Mouse (Mus musculus) megakaryocyte, embryonic 14.5 days (primary cell): ENCODE data around the gene Cacnb2. TPM values are rescaled to one million over a fixed set of nuclear protein-coding genes. Genes with fewer than 3 reads are reported as not detected.

ENCODE experiments used
- H3K27me3 ChIP-seq: replicated peaks from 2 replicates; pipeline ENCODE3; 2012; ENCODE audit warnings: inconsistent platforms
- H3K36me3 ChIP-seq: replicated peaks from 2 replicates; pipeline ENCODE3; 2012; ENCODE audit warnings: low read length, inconsistent platforms, mixed read lengths
- H3K4me1 ChIP-seq: 2 replicates; pipeline ENCODE4 v1.6.1; 2012; ENCODE audit warnings: inconsistent platforms
- H3K4me3 ChIP-seq: replicated peaks from 2 replicates; pipeline ENCODE3; 2012; ENCODE audit warnings: moderate library complexity, mild to moderate bottlenecking, inconsistent platforms
- H3K9me3 ChIP-seq: 2 replicates; pipeline ENCODE4 v1.6.1; 2012; ENCODE audit warnings: inconsistent platforms
- FLI1 ChIP-seq: IDR thresholded peaks from 2 replicates; pipeline ENCODE4 v1.6.1; 2012; ENCODE audit warnings: low read length, inconsistent platforms, mixed read lengths
- GATA1 ChIP-seq: IDR thresholded peaks from 3 replicates; pipeline ENCODE4 v1.6.1; 2012; ENCODE audit warnings: mixed read lengths, low read length, inconsistent platforms, borderline replicate concordance
- polyA plus RNA-seq: library from polyadenylated mRNA; stranded (reverse); fragments of >175 nt; gene quantifications from 2 replicates; pipeline ENCODE4 v1.2.3, GENCODE M21; 2012; ENCODE audit warnings: low replicate concordance; ENCODE audit not compliant: insufficient read depth

Cacnb2 gene
- polyA plus RNA-seq, 1 experiment = 1.3 TPM

- peaks cover 10% of the 10 kb centered on the region for H3K9me3 ChIP-seq
- H3K4me3 ChIP-seq = no peak overlapping the region
- TF ChIP-seq GATA1 = no peak
- H3K36me3 ChIP-seq = no peaks in the 10 kb centered on the region
- H3K27me3 ChIP-seq = no peaks in the 10 kb centered on the region
- H3K4me1 ChIP-seq = peaks cover 10% of the 10 kb centered on the region
Observed at GRCm38 (mm10) chr2:14823105-14823504, 220.2 kb downstream of the Cacnb2 start.

GRCm38 (mm10) chr2:14823816-14824348, 221.0 kb downstream of the Cacnb2 start:
- Histone ChIP-seq H3K9me3 (peaks cover 6% of the 10 kb centered on the region), H3K4me1 (peaks cover 10% of the 10 kb centered on the region), H3K27me3 (no peaks in the 10 kb centered on the region), H3K4me3 (no peak overlapping the region), H3K36me3 (no peaks in the 10 kb centered on the region)
- TF ChIP-seq FLI1 = no peak
- TF ChIP-seq GATA1 = no peak

DNA sequence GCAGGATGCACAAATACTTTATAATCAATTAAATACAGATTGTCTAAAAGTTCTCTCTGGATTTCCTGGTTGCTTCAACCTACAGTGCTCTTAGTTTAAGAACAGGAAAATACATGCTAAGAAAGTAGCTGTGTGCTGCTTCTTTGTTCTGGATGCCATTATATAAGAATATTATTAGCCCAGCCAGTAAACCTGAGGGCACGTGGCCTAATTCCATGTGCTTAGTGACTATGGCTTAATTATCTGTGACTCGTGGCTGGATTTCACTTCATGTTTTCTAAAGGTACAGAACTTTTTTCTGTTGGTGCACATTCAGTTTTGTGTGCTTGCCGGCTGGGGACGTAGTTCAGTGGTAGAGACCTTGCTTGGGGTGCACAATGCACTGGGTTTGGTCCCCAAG, 222.3 kb downstream of the Cacnb2 start:
- H3K4me3 ChIP-seq = no peak overlapping the region
- peaks cover 10% of the 10 kb centered on the region for H3K4me1 ChIP-seq
- H3K36me3 ChIP-seq = no peaks in the 10 kb centered on the region
- H3K9me3 ChIP-seq = peaks cover 4% of the 10 kb centered on the region; the same call in 1 of the 2 replicates
- no peaks in the 10 kb centered on the region for H3K27me3 ChIP-seq
- TF ChIP-seq FLI1 (no peak), GATA1 (no peak)

- no peaks in the 10 kb centered on the region for H3K27me3 ChIP-seq
- H3K36me3 ChIP-seq = no peaks in the 10 kb centered on the region
- no peak for TF ChIP-seq GATA1
- TF ChIP-seq FLI1 = no peak
- H3K9me3 ChIP-seq = no peaks in the 10 kb centered on the region
- H3K4me1 ChIP-seq = no peaks in the 10 kb centered on the region; the same call in 1 of the 2 replicates
- no peak overlapping the region for H3K4me3 ChIP-seq
Observed at GRCm38 (mm10) chr2:14829451-14829850, 226.6 kb downstream of the Cacnb2 start.

DNA sequence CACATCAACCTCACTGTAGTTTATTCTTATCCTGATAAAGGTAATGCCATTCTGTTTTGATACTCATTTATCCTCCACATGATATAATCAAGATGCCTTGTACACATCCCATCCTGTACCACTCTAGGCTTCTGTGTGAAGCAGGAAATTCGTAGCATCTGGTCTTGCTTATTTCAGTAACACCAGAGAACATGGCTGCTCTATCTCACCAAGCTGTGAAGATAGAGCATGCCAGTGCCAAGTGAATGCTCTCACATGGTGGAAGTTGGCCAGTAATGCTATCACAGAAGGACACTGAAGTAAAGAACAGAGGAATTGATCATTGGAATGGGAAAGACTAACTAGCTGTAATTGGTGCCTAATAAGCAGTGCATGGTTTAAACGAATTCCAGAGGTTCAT, 228.4 kb downstream of the Cacnb2 start:
- Histone ChIP-seq H3K27me3 (no peaks in the 10 kb centered on the region), H3K36me3 (no peaks in the 10 kb centered on the region), H3K9me3 (no peaks in the 10 kb centered on the region), H3K4me1 (no peaks in the 10 kb centered on the region; the same call in 1 of the 2 replicates), H3K4me3 (no peak overlapping the region)
- TF ChIP-seq GATA1 = no peak
- TF ChIP-seq FLI1 = no peak

DNA sequence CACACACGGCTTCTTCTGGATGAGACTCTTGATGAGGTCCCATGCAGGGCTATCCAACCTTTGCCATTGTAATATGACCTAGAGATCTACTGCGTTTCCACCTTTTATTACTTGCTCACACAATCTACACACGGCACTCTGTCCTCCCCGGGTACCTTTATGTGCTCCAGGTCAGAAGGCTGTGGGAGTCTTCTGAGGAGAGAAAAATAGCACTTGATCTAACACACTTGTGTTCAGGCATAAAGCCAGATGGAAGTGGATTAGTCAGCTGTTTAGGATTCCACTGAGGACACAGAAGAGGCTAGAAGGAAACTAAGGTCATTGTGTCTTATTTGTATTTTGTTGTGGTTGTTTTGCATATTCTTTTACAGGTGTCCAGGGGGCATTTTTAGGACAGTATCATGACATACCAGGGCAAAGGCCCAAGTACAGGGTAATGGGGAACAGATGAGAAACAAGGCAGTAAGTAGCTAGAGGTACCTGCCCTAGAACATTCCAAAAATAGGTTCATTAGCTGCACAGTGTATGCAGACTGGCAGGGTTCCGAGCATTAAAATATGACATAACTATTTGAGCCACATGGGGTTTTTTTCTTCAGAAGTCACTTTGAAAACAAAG, 231.9 kb downstream of the Cacnb2 start:
- TF ChIP-seq FLI1 = no peak
- no peak for TF ChIP-seq GATA1
- no peak overlapping the region for H3K4me3 ChIP-seq
- no peaks in the 10 kb centered on the region for H3K4me1 ChIP-seq
- H3K9me3 ChIP-seq = no peaks in the 10 kb centered on the region
- H3K27me3 ChIP-seq = no peaks in the 10 kb centered on the region
- H3K36me3 ChIP-seq = no peaks in the 10 kb centered on the region

GRCm38 (mm10) chr2:14841272-14841671, 238.4 kb downstream of the Cacnb2 start:
- no peak for TF ChIP-seq GATA1
- TF ChIP-seq FLI1 = no peak

GRCm38 (mm10) chr2:14846727-14847126, 243.8 kb downstream of the Cacnb2 start:
- Histone ChIP-seq H3K9me3 (peaks cover 6% of the 10 kb centered on the region), H3K4me3 (no peak overlapping the region), H3K36me3 (no peaks in the 10 kb centered on the region), H3K27me3 (no peaks in the 10 kb centered on the region), H3K4me1 (peaks cover 15% of the 10 kb centered on the region)
- TF ChIP-seq GATA1 = no peak
- no peak for TF ChIP-seq FLI1

More at GRCm38 (mm10) chr2:14841272-14841671, 238.4 kb downstream of the Cacnb2 start:
- Histone ChIP-seq H3K27me3 (no peaks in the 10 kb centered on the region), H3K9me3 (peaks cover 6% of the 10 kb centered on the region; the same call in 1 of the 2 replicates), H3K4me3 (no peak overlapping the region), H3K4me1 (no peaks in the 10 kb centered on the region), H3K36me3 (no peaks in the 10 kb centered on the region)

DNA sequence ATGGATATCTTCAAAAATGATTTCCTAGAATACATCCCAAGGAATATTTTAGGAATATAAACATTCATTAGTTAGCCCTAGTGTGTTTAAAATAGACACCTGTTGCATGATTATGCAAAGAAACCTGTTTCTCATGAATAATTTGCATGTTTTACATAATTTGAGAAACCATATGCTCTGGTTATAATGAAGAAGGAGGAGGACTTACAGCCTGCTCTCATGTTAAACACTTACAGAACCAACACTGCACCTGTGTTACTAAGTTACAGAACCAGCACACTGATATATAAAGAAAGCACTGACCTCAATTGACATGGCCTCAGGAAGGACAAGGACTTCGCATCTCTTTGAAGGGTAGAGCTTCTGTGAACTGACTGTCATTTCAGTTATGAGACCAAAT, 244.3 kb downstream of the Cacnb2 start:
- Histone ChIP-seq H3K36me3 (no peaks in the 10 kb centered on the region), H3K27me3 (no peaks in the 10 kb centered on the region), H3K4me1 (peaks cover 15% of the 10 kb centered on the region), H3K9me3 (peaks cover 6% of the 10 kb centered on the region), H3K4me3 (no peak overlapping the region)
- TF ChIP-seq FLI1 = no peak
- no peak for TF ChIP-seq GATA1

- H3K36me3 ChIP-seq = no peaks in the 10 kb centered on the region
- peaks cover 15% of the 10 kb centered on the region for H3K4me1 ChIP-seq
- no peak overlapping the region for H3K4me3 ChIP-seq
- H3K27me3 ChIP-seq = no peaks in the 10 kb centered on the region
- peaks cover 6% of the 10 kb centered on the region for H3K9me3 ChIP-seq
- TF ChIP-seq GATA1 (no peak), FLI1 (no peak)
Observed at GRCm38 (mm10) chr2:14850831-14851230, 247.9 kb downstream of the Cacnb2 start.
